15 mouse cellular contexts compared by ENCODE assay signal in the genomic region with DNA sequence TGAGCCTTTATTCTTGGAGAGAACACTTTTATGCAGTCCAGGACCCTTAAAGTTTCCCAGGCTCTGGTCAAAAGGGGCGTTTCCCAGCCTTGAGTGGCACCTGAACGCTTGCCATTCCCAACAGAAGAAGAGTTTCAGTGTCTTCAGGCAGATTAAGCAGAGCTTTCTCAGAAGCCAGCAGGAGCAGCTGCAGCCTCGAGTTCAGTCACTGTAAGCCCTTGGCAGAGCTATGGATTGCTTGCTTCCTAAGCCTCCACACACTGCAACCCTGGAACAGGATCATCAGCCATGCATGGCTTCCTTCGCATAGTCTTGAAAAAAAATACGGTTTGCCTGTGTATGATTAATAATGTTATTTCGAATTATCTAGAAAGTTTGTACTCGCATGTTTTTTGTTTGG. TPM values are rescaled to one million over a fixed set of nuclear protein-coding genes. Genes with fewer than 3 reads are reported as not detected.
DNase-seq lines count a peak whose midpoint lies in the region; ATAC-seq and TF ChIP-seq lines count a peak whose summit lies in the region.
"Had no signal": no experiment of that assay in that cellular context is flagged by ENCODE, and none has a peak within 500 bp of the region (broad histone marks: within the 10 kb centered on the region; RNA-seq: fewer than 3 reads in every experiment).

No protein-coding gene starts in this region.

- H3K36me3 ChIP-seq in hindbrain, embryonic 14.5 days (replicated peaks; ENCODE audit: control insufficient read depth, insufficient read depth) = no peaks in the 10 kb centered on the region
- no peaks in the 10 kb centered on the region for H3K36me3 ChIP-seq in hindbrain, embryonic 13.5 days
- no peaks in the 10 kb centered on the region for H3K36me3 ChIP-seq in hindbrain, embryonic 16.5 days (ENCODE audit: control insufficient read depth, insufficient read depth, low read length)
- H3K36me3 ChIP-seq in midbrain, postnatal 0 days (ENCODE audit: insufficient read depth, low read length) = no peaks in the 10 kb centered on the region
- H3K36me3 ChIP-seq: limb, embryonic 13.5 days; stomach, embryonic 15.5 days had no signal

- H3K9ac ChIP-seq in hindbrain, embryonic 14.5 days = no peak overlapping the region
- no peak overlapping the region for H3K9ac ChIP-seq in hindbrain, embryonic 13.5 days
- no peak overlapping the region for H3K9ac ChIP-seq in hindbrain, embryonic 16.5 days (ENCODE audit: low read depth, low read length)
- no peak overlapping the region for H3K9ac ChIP-seq in midbrain, postnatal 0 days (replicated peaks; ENCODE audit: low read length, poor library complexity, severe bottlenecking)
- H3K9ac ChIP-seq: limb, embryonic 13.5 days; stomach, embryonic 15.5 days had no signal

- no peaks in the 10 kb centered on the region for H3K4me1 ChIP-seq in hindbrain, embryonic 14.5 days (replicated peaks; ENCODE audit: control insufficient read depth, insufficient read depth, low read length)
- H3K4me1 ChIP-seq in hindbrain, embryonic 13.5 days (replicated peaks) = peaks cover 5% of the 10 kb centered on the region
- H3K4me1 ChIP-seq in hindbrain, embryonic 16.5 days (ENCODE audit: control insufficient read depth, insufficient read depth, low read depth, low read length) = no peaks in the 10 kb centered on the region; the same call in 1 of the 2 replicates
- no peaks in the 10 kb centered on the region for H3K4me1 ChIP-seq in midbrain, postnatal 0 days (ENCODE audit: insufficient read depth, low read length)
- H3K4me1 ChIP-seq: limb, embryonic 13.5 days; stomach, embryonic 15.5 days had no signal

- H3K27ac ChIP-seq in hindbrain, embryonic 14.5 days = 0 out of 2 replicates have a peak overlapping the region, but pooled peaks have one; percentile 43
- H3K27ac ChIP-seq in hindbrain, embryonic 13.5 days = no peak overlapping the region
- peak overlapping the region; percentile 27; the same call in 1 of the 2 replicates for H3K27ac ChIP-seq in hindbrain, embryonic 16.5 days (ENCODE audit: low read depth, low read length)
- no peak overlapping the region for H3K27ac ChIP-seq in midbrain, postnatal 0 days (ENCODE audit: low read depth, low read length)
- H3K27ac ChIP-seq: limb, embryonic 13.5 days; stomach, embryonic 15.5 days had no signal

- ATAC-seq in hindbrain, embryonic 14.5 days (ENCODE audit: low FRiP score) = no peak
- ATAC-seq in hindbrain, embryonic 13.5 days (ENCODE audit: low FRiP score) = no peak
- peak; percentile 83 for ATAC-seq in hindbrain, embryonic 16.5 days
- ATAC-seq in midbrain, postnatal 0 days (ENCODE audit: low FRiP score) = 0 out of 2 replicates have a peak, but pooled peaks have one; percentile 60
- ATAC-seq in megakaryocyte progenitor cell, adult 5-6 weeks (replicated peaks; ENCODE audit: poor library complexity) = no peak

- H3K27me3 ChIP-seq in hindbrain, embryonic 14.5 days (ENCODE audit: control insufficient read depth, insufficient read depth, low read length) = no peaks in the 10 kb centered on the region
- no peaks in the 10 kb centered on the region for H3K27me3 ChIP-seq in hindbrain, embryonic 13.5 days
- no peaks in the 10 kb centered on the region for H3K27me3 ChIP-seq in hindbrain, embryonic 16.5 days (replicated peaks; ENCODE audit: control insufficient read depth, insufficient read depth, low read length)
- no peaks in the 10 kb centered on the region for H3K27me3 ChIP-seq in midbrain, postnatal 0 days (ENCODE audit: insufficient read depth, low read length)
- H3K27me3 ChIP-seq: limb, embryonic 13.5 days; stomach, embryonic 15.5 days had no signal

- no peak overlapping the region for H3K4me2 ChIP-seq in hindbrain, embryonic 14.5 days (replicated peaks)
- H3K4me2 ChIP-seq in hindbrain, embryonic 13.5 days = no peak overlapping the region
- H3K4me2 ChIP-seq in hindbrain, embryonic 16.5 days (ENCODE audit: low read length) = no peak overlapping the region
- no peak overlapping the region for H3K4me2 ChIP-seq in midbrain, postnatal 0 days (ENCODE audit: low read depth, low read length, poor library complexity, severe bottlenecking)
- H3K4me2 ChIP-seq: limb, embryonic 13.5 days; stomach, embryonic 15.5 days had no signal

- no peak for TF ChIP-seq CTCF in midbrain, postnatal 0 days (IDR thresholded peaks at IDR 0.05)

- H3K9me3 ChIP-seq in hindbrain, embryonic 14.5 days (ENCODE audit: control insufficient read depth, low read length) = 0 out of 2 replicates have a peak, but pooled peaks cover 6% of the 10 kb centered on the region
- H3K9me3 ChIP-seq in hindbrain, embryonic 13.5 days = no peaks in the 10 kb centered on the region
- H3K9me3 ChIP-seq in hindbrain, embryonic 16.5 days (ENCODE audit: control insufficient read depth, low read length) = peaks cover 4% of the 10 kb centered on the region; the same call in 1 of the 2 replicates
- H3K9me3 ChIP-seq in midbrain, postnatal 0 days (ENCODE audit: low read length) = no peaks in the 10 kb centered on the region
- H3K9me3 ChIP-seq: limb, embryonic 13.5 days; stomach, embryonic 15.5 days had no signal

- WGBS in hindbrain, embryonic 14.5 days = 67% methylated on average over 7 of the region's 7 CpGs
- 65% methylated on average over 7 of the region's 7 CpGs for WGBS in hindbrain, embryonic 13.5 days
- WGBS in hindbrain, embryonic 16.5 days = 57% methylated on average over 7 of the region's 7 CpGs
- 42% methylated on average over 7 of the region's 7 CpGs for WGBS in midbrain, postnatal 0 days

- H3K4me3 ChIP-seq in hindbrain, embryonic 14.5 days (replicated peaks; ENCODE audit: low read length) = no peak overlapping the region
- no peak overlapping the region for H3K4me3 ChIP-seq in hindbrain, embryonic 13.5 days
- no peak overlapping the region for H3K4me3 ChIP-seq in hindbrain, embryonic 16.5 days (ENCODE audit: low read length)
- H3K4me3 ChIP-seq in midbrain, postnatal 0 days (ENCODE audit: low read depth, low read length) = no peak overlapping the region
- H3K4me3 ChIP-seq: limb, embryonic 13.5 days; stomach, embryonic 15.5 days had no signal

- DNase-seq in hindbrain, embryonic 14.5 days (ENCODE audit: low spot score) = peak; percentile 35
- peak; percentile 64 for DNase-seq in retina, postnatal 1 day
- DNase-seq in retina, embryonic 14.5 days (ENCODE audit: low spot score) = no peak
- DNase-seq in midbrain, postnatal 0 days (ENCODE audit: low spot score) = peak; percentile 87
- DNase-seq in spleen, postnatal 14 days (ENCODE audit: low spot score in 2 of 2) = no peak
- DNase-seq: adrenal gland, adult 2 months; cerebellum, adult 11-12 months; heart, adult 18-20 months; lung, postnatal 36 days had no signal

RNA-seq across cellular contexts. Expression of gene Kif21a, which starts 14.1 kb away (rescaled TPM):
- polyA plus RNA-seq in hindbrain, embryonic 14.5 days (2014; fragmentation: Nextera tagmentation; extraction: Ambion mirVana) = 50.6 and 50.8 TPM in 2 replicates
- 48.9 and 51.6 TPM in 2 replicates for polyA plus RNA-seq in hindbrain, embryonic 13.5 days (2015; fragmentation: Nextera tagmentation; extraction: Ambion mirVana)
- polyA plus RNA-seq in hindbrain, embryonic 16.5 days (2015; fragmentation: Nextera tagmentation; extraction: Ambion mirVana) = 37.9 and 40.4 TPM in 2 replicates
- 64.9 and 68.7 TPM in 2 replicates for total RNA-seq in midbrain, postnatal 0 days (2014; rRNA removed)
- polyA plus RNA-seq in midbrain, postnatal 0 days (2015; fragmentation: Nextera tagmentation; extraction: Ambion mirVana) = 28.4 and 33.2 TPM in 2 replicates
- total RNA-seq in megakaryocyte progenitor cell, adult 5-6 weeks (2015) = 0.10 and 0.17 TPM in 2 replicates
- total RNA-seq in megakaryocyte progenitor cell, adult 5-6 weeks (2017) = 1.1 and 1.8 TPM in 2 replicates
- total RNA-seq: monocyte, adult 5-6 weeks had no signal

Comparison
In these comparisons a context has a peak if more than half of its experiments do, and no peak if none do; other contexts are left out.
1. ATAC-seq: peak in hindbrain, embryonic 16.5 days (single experiment) and midbrain, postnatal 0 days (single experiment); none in hindbrain, embryonic 14.5 days (single experiment), hindbrain, embryonic 13.5 days (single experiment) and megakaryocyte progenitor cell, adult 5-6 weeks (single experiment).
2. DNase-seq: peak in hindbrain, embryonic 14.5 days (single experiment), retina, postnatal 1 day (single experiment) and midbrain, postnatal 0 days (single experiment); none in retina, embryonic 14.5 days (single experiment) and spleen, postnatal 14 days (0 of 2).
3. H3K27ac ChIP-seq: peak in hindbrain, embryonic 14.5 days (single experiment) and hindbrain, embryonic 16.5 days (single experiment); none in hindbrain, embryonic 13.5 days (single experiment) and midbrain, postnatal 0 days (single experiment).